Mouse (Mus musculus): Measurements from ENCODE around the gene Armc9.

Gene Armc9

DNA sequence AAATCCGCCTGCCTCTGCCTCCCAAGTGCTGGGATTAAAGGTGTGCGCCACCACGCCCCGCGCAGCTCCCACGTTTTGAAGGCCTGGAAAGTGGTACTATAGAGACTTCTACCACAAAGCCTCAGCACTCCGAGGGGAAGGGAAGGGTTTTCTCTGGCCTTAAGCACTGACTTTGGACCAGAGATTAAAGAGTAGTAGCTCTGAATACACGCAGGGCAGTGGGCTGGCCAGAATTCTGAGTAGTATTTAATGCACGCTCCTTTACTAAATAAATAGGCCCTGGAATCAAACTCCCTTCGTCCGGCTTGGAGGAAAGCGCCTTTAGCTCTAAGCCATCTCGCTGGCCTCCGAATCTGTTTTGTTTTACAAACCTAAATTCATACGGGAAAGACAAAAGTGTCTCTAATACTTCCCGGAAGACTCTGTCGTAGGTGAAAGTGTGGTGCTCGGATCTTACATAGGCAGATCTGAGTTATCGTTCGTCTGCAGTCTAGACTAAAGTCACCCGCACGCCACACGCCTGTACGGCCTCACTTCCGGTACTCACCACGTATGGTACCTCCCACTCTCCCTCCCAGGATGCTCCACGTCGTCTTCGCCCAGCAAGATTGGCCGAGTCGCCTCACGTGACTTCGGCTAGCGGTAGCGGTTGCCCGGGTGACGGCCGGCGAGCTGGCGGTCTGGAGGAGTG, at the start of gene Armc9:
Gene Armc9, plus strand, starts transcription at position 648 of the 691 bp plus-strand sequence.
- DNase-seq (ENCODE audit: extremely low spot score, low spot score), result peak; percentile 94

DNA sequence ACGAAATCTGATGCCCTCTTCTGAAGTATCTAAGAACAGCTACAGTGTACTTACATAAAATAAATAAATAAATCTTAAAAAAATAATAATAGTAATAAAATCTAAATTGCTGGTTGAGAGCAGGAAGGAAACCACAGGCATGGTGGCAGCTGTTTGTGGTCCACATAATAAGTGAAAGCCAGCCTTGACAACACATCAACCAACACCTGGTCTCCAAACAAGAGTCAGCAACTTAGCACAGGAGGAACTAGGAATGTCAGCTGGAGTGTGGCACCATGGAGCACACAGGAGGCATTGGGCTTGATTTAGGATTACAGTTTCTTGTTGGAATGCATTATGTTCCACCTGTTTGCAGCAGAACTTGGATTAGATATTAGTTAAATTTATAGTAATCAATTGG, 49.5 kb upstream of the Armc9 start:
- no peak for DNase-seq (ENCODE audit: extremely low spot score, low spot score)

DNA sequence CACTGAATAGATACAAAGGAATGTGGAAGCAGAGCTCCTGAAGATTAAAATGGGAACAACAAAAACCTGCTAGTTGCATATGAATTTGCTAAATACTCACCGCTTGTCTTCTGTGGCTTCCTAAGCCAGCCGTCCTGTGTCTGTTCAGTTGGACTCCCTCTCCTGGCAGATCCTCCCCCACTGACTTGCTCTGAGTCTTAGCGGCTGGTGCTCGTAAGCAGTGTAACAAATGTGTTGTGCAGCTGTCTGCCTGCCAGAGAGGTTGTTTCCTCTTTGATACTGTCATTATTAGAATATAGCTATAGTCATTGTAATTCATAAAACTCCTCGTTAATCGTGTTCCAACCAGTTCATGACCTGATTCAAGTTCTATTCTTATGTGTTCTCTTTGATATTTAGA, 42.8 kb upstream of the Armc9 start, which contains the start of gene Htr2b:
Gene Htr2b, minus strand, starts transcription at position 192 of the 400 bp plus-strand sequence.
- no peak for DNase-seq (ENCODE audit: extremely low spot score, low spot score)

DNA sequence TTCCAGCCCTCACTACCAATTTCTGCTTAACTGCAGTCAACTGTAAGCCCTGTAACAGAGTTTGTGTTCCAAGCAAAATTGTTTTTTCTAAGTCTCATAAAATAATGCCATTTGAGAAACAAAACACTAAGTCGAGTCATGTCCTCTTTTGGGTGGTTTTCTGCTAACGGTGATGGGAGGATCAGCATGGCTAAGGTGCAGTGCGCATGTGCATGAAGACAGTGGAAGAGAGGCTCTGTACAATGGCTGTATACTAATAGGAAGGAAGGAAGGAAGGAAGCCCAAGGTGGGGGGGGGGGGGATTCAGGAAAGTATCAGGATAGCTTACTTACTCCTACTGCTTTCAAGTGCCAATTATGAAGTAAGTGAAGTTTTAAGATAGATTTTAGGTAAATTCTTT, 40.4 kb upstream of the Armc9 start:
- no peak for DNase-seq (ENCODE audit: extremely low spot score, low spot score)

DNA sequence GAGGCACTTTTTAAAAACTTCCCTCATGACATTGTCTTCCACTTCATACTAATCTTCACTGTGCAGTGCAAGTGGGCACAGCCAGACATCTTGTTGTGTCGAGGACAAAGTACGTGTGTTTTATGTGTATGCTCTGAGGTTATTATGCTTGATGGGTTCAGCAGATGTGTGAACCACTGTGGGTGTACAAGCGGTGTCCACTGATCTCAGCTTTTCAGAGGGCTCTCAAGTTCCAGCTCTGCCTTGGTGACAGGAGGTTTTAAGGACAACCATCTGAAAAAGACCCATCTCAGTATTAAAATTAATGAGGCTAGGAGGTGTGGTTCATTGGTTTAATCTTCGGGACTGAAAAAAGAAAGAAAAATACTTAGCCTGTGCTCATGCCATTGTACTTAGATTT, 35.0 kb upstream of the Armc9 start:
- DNase-seq (ENCODE audit: extremely low spot score, low spot score), result no peak

DNA sequence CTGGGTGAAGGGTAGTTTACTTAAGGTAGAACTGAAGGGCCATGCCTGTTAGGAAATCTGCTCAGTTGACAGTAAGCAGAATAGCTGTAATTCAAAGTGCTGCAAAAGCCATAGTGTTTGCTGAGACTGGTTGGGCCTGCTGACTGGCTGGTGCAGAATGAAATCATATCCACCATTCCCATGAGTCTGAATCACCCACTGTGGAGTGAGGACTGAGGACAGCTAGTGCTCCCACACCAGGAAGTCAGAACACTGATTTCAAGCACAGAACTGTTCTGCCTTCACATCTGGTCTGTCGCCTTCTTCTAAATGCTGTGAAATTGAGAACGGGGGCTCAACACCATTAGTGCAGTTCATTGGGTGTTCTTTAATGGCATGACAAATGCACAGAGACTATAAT, 28.5 kb upstream of the Armc9 start:
- DNase-seq (ENCODE audit: extremely low spot score, low spot score), result no peak

DNA sequence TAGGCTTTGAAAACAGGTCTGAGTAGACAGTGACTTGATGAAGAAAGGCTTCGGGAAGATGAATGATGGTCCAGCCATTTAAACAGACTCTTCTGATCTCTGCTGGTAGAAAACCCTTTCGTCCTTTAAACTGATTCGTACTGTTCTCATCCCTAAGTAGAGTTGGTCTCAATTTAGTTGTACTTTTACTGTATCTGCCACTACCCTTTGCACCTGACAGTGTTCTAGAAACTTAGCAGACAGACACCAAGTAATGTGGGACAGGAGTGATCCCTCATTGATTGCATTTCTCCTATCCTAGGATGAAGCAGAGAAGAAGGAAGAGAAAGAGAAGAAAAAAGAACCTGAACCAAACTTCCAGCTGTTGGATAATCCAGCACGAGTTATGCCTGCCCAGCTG, 21.2 kb upstream of the Armc9 start, which contains the start of gene Gm21972:
Gene Gm21972, plus strand, starts transcription at position 301 of the 400 bp plus-strand sequence.
- no peak for DNase-seq (ENCODE audit: extremely low spot score, low spot score)

DNA sequence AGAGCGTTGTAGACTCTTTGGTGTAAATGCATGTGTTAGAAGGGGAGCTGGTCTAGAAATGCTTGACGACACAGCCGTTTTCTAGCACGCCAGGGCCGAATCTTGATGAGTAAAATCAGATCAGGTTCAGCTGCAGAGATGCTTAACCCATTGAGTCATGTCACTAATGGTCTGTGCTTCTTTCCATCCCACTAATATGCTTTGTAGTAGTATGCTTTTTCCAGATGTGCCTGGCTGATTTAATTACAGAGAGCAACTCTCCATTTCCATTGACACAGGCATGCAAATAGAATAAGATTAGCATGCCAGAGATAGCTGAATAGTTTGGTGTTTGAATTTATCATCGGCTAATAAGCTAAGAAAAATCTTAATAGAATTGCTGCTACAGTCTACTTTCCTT, 19.3 kb upstream of the Armc9 start:
- no peak for DNase-seq (ENCODE audit: extremely low spot score, low spot score)

DNA sequence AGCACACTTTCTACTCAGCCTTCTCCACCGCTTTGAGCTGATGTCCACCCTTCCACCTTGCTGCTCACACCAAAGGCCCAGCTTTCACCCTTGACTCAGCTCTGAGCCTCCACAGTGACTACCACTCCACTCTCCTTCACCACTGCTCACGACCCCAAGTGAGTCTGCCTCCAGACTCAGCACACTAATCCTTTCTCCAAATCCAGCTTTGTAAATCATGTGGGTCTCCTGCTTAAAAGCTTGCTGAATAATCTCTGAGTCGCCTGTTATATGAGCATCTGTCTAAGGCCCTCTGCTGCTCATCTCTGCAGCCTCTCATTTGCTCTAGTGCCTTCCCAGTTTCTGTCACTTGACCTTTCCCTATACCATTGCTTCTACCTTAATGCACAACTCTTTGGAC, 13.5 kb upstream of the Armc9 start:
- DNase-seq (ENCODE audit: extremely low spot score, low spot score), result no peak

DNA sequence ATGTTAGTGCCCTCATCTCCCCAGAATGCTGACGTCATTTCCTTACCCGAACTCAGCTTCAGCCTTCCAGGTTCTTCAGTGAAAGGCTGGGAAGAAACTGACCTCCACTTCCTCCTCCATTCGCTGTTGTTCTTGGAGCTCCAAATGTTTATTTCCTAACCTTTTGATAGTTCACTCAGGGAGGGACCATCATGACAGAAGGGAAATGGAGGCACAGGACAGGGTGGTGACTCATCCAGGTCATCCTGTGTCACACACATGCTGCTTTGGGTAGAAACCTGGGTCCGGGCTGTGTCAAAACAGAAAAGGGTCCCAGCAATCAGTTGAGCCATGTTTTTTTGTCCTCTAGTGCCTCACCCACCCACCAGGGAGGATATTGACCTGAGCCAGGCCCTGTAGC, 11.4 kb upstream of the Armc9 start:
- DNase-seq (ENCODE audit: extremely low spot score, low spot score), result no peak

DNA sequence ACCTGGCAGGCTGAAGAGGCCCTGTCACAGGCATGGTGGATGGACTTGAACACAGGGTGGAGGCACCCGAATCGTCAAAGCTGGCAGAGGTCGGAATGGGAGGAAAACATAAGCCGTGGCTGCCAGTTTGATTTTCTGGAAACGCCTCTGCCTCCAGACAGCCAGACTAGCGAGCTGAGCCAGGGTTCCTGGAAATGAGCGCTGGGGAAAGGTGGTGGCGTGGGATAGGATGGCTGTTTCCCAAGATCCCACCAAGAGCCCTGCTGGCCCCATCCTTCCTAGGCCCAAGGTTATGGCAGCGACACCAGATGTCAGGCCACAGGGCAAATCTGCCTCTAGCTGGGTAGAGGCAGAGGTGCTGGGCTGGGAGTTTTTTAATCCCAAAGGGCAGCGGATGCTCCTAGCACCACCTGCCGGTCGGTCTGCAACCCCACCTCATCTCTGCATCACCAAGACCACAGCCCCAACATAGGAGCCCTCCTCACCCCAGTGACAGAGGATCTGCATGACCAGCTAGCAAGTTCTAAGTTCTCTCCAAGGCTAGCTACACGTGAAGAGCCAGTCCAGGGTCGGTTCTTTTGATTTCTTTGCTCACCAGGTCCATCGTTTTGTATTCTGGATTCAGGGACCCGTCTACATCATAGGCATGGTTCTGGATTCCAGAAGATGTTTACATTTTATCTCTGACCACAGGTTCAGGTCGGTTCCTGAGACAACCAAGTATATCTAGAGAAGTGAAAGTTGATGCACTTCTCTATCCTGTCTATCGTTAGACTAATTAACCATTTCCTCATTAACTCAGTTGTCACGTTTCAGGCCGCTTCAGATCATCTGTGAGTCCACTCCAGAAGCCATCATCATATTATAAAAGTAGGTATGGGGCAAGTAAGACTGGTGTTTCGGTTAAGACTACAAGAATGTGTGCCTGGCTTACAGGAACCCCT, 10.3 kb upstream of the Armc9 start:
- DNase-seq (ENCODE audit: extremely low spot score, low spot score), result no peak

DNA sequence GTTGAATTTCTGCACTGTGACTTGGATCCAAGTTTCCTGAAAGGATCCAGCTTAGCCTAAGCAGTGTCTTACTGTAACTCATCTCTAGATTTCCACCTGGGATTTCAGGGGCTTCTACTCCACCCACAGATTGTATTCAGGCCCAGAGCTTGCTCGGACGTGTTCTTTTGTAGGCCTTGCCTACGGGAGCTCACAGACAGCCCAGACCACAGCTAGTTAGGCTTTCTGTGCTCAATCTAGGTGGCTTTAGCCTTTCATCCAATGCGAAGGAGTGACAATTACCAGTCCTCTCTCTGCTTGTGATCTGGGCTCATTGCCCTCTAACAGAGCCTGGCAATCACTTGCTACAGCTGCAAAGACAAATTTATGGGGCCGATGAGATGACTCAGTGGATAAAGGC, 8.3 kb upstream of the Armc9 start:
- DNase-seq (ENCODE audit: extremely low spot score, low spot score), result no peak

DNA sequence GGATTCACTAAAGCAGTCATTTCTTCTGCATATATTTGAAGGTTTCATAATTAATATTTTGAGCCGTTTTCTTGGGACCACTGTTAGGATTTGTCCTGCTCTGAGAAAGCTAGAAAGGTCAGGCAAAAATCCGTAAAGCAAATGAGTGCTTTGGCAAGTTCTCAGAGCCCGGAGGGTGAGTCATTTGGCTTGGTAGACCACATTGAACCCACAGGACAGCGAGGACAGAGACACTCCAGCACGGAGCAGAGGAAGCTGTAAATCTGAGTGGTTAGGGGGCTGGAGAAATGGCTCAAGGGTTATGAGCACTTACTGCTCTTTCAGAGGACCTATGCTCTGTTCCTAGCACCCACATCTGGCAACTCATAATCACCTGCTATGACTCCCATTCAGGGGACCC, 7.0 kb upstream of the Armc9 start:
- no peak for DNase-seq (ENCODE audit: extremely low spot score, low spot score)

DNA sequence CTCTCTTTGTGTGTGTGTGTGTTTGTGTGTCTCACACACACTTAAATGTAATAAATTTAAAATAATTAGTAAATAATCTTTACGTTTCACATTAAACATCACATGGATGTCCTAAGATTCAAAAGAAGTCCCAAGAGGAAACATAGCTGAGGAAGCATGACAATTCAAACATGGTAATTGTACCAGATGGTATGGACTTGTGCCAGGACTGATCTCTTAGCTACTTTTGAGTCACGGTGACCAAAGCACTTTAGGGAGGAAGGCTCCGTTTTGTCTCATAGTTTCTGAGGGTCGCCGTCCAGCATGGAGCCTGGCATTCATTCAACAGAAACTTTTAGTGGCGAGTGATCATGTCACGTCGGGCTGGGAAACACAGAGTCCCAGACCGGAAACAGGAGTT, 6.4 kb upstream of the Armc9 start:
- DNase-seq (ENCODE audit: extremely low spot score, low spot score), result no peak

DNA sequence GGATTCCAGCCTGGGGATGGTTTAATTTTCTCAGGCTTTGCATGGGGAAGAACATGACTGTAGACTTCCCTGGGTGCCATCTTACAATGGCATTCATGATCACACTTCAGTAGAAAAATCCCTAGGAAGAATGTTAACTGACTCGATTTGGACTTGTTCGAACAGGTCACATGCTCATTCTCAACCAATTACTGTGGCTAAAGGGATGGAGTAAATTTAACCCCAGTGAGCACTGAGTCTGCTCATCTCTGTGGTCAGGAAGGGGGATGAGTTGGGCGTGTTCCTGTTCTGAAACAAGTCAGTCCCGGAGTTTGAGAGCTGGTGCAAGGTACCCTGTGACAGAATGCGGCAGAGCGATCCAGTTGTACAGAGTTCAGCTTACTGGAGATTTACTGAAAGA, 3.7 kb upstream of the Armc9 start:
- DNase-seq (ENCODE audit: extremely low spot score, low spot score), result no peak

DNA sequence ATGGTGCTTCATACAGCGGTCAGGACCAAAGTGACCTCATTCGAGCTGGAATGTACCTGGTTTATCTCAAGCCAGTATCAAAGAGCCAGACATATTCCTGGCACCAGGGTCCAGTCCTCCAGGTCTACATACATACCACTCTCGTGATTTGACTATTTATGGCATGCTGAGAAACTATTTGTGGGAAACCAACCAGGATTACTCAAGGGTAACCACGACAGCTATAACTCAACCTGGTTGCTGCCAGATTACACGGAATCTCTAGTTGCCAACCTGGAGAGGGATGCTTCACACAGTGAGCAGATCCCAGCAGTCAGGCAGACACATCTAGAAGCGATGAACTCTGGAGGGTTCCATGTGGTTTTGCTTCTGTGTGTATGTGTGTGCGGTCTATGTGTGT, 3.2 kb upstream of the Armc9 start:
- DNase-seq (ENCODE audit: extremely low spot score, low spot score), result no peak

DNA sequence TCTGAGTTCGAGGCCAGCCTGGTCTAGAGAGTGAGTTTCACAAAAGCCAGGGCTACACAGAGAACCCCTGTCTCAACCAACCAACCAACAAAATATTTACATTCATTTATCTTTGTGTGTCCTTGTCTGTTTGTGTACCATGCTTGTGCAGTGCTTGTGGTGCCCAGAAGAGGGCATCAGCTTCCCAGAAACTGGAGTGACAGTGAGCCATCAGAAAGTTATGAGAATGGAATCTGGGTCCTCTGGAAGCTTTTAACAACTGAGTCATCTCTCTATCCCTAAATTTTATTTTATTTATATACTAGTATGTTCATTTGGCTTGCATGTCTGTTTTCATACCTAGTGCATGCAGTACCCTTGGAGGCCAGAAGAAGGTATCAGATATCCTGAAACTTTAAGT, 2.0 kb upstream of the Armc9 start:
- no peak for DNase-seq (ENCODE audit: extremely low spot score, low spot score)

DNA sequence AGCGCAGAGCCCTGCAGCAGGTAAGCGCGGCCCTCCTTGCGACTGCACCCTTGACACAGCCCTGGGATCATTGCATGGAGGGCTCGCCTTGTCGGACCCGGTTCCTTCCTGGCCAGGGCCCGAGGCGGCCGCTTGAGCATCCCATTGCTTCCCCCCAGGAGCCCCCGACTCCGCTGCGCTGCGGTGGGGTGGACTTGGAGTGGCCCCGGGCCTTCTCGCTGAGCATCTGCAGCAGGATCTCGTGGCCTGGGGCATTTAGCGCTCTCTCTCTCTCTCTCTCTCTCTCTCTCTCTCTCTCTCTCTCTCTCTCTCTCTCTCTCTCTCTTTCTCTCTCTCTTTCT, 214 bp downstream of the Armc9 start:
- no peak for DNase-seq (ENCODE audit: extremely low spot score, low spot score)

DNA sequence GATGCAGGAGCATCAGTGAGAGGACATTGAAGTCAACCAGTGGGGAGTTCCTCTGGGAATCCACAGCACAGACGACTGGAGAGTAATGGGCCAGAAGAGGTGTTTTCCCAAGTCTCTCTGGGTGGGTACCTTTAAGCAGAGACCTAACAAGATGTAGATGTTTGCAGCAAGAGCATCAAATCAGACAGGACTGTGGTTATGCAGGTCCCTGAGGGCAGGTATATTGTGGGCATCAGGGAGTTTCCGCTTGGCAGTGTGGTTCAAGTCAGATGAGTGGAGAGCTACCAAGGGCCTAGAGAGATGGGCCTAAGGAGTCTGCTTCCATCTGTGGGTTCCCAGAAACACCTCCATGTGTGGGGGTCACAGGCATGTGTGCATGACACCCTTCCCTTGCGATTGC, 1.5 kb downstream of the Armc9 start:
- no peak for DNase-seq (ENCODE audit: extremely low spot score, low spot score)

DNA sequence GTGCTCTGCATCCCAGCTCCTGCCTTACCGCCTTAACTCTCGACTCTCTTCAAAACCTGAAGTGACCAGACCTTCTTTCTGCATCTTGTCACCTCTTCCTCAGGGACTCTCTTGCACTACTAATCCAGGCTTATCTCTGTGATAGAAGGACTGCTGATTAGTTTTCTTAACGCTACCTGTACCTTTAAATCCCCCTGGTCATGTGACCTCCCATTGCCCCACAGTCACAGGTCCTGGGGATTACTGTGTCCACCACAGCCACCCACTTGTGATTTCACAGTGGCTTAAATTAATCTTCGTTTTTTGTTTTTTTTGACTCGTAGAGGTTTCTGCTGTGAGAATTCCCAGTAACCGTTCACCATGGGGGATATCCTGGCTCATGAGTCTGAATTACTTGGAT, 2.0 kb downstream of the Armc9 start:
- DNase-seq (ENCODE audit: extremely low spot score, low spot score), result no peak

DNA sequence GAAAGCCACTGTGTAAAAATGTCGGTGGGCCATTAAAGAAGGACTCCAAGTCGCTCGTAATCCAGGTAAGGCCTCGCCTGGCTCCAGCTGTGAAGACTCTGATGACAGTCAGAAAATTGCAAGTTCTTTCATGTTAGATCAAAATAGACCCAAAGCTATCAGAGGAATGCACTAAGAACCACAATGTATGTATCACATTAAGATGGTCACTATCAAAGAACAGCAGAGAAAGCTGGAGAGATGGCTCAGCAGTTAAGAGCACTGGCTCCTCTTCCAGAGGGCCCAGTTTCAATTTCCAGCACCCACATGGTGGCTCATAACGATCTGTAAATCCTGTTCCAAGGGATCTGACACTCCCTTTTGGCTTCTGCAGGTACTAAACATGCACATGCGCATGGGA, 5.5 kb downstream of the Armc9 start:
- no peak for DNase-seq (ENCODE audit: extremely low spot score, low spot score)

DNA sequence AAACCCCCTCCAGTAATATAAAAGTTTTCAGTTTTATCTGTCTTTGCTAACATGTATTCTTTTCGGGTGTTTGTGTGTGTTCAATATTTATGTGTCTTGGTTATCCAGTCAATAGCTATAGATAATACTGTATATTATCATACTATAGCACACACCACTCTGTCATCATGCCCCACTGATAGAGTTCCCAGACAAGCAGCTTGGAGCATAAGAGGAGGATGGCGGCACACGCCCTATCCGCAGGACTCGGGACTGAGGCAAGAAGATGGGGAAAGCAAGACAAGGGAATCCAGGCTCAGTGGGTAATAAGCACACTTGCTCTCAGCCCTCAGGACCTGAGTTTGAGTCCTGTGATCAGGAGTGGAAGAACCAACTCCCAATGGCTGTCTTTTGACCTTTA, 5.9 kb downstream of the Armc9 start:
- DNase-seq (ENCODE audit: extremely low spot score, low spot score), result no peak

DNA sequence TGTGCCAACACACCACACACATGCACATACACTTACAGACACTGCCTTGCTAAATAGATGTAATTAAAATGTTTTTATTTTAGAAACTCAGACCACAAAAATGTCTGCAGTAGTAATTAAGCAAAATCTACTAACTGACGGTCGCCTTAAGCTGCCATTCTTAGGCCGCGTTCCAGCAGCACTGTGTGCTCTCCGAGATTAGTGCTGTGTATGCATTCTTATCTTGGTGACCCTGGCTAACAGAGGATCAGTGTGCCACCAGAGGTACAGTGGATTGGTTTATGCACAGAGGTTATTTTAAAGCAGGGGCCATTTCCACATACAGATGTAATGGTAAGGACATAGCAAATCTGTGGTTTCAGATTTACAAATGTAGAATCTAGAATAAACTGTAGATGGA, 6.5 kb downstream of the Armc9 start:
- no peak for DNase-seq (ENCODE audit: extremely low spot score, low spot score)

All from neural tube, embryonic 10.5 days (tissue).